Mouse (Mus musculus) adrenal gland, postnatal 36 days (tissue): ENCODE measurements at regions not wholly inside any gene's neighbourhood (a gene's known extent, or its start where the extent isn't known, plus 50 kb on each side); places are given as distances from the start of the nearest gene placed in this dataset.
"Not testable (repeated sequence)": the region's sequence is repeated elsewhere in the genome, so short reads cannot be mapped to it uniquely, and the experiment has no call there.

Experiments
- DNase-seq, 2 experiments: peaks; one replicate each; pipeline ENCODE4 v3.0.0; 2021; ENCODE audit warnings: mixed read lengths in 1 of 2

DNA sequence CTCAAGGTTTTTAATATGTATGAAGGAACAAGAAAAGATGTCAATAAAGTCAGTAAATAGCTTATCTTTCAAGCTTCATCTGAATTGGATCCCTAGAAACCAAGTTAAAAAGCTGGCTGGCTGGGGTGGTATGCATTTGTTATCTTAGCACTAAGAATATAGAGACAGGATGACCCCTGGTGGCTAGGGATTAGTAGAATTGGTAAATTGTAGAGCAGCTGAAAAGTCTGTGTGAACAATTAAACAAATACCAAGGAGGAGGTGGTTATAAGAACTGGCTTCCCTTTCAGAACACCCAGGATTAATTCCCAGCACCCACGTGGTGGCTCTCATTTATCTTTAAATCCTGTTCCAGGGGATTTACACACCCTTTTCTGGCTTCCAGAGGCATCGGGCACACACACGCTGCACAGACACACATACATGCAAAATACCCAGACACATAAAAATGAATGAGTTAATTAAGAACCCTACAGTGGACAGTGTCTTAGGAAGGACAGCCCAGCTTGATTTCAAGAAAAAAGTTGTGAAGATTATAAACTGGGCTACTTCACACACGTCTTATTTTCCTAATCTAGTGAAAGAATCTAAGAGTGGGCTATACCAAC lies 170.5 kb downstream of the Pdzph1 start:
- peak; percentile 2 to 49 for DNase-seq

DNA sequence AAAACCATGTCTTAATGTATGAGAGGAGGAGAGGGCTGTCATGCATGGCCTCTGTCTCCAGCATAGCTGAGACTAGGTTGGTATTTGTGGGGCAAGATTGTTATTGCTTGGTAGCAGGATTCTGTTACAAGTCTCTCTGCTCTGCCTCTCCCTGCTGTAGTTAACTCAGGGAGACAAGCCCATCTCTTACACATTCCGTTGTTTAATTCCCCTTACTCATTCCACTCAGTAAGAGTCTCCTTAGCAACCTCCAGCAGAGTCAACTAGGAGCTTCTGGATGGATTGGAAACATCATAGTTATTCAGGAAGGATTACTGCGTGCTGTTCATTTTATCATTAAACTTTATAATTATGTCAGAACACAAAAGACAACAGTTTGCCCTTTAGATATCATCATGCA lies 171.8 kb downstream of the Pdzph1 start:
- no peak for DNase-seq

DNA sequence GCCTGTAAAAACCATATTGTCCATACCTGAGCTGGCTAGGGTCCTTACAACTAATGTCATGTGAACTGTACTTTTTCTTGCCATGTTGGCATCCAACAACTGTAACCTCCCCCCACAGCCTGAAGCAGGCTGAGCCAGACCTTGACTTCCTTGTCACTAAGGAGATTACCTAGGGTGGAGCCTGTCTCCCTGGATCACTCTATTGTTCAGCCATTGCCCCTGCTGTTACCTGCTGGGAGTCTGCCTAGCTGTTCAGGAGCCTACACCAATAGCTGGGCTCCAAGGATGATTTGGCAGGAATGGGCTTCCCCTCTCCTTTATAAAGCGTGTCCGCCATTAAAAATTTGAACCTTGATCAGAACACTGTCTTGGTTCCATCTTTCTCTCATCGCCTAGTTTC lies 215.7 kb downstream of the Pdzph1 start:
- DNase-seq: not testable (repeated sequence)

GRCm38 (mm10) chr17:58773595-58773994 lies 217.6 kb downstream of the Pdzph1 start:
- DNase-seq: no peak

DNA sequence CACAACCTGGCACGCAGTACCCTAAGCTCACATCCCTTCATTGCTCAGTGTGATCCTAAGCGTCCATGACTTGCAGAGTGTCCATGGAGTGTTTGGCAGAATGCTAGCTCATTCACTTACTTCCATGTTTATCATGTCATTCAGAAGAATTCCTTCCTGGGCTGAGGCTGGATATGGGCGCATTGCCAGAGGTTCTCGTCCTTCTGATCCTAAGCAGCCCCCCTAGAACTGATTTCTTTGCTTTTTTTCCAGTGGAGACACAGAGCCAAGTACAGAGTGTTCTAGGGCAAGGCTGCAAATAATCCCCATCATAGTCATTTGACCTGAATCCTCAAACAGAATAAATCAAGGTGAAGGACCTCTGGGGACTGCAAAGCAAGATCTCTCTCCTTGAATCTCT lies 226.0 kb downstream of the Pdzph1 start:
- peak; percentile 55 to 88 for DNase-seq

DNA sequence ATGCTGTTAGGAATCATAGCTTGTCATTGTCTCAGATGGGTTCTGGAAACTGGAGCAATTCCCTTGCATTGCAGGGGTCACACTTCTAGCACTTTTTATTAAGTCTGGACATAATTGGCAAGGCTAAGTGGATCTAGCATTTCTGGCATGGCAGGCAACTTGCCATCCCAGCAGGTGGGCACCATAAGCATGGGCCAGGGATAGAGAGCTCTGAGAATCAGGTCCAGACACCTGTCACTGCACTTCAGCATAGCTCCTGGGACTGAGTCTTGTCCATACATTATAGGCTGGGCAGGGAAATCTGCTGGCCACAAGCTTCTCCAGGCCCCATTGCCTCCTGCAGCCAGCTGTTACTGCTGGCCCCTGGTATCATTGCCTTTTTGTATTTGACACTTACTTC lies 242.2 kb downstream of the Pdzph1 start:
- no peak for DNase-seq

DNA sequence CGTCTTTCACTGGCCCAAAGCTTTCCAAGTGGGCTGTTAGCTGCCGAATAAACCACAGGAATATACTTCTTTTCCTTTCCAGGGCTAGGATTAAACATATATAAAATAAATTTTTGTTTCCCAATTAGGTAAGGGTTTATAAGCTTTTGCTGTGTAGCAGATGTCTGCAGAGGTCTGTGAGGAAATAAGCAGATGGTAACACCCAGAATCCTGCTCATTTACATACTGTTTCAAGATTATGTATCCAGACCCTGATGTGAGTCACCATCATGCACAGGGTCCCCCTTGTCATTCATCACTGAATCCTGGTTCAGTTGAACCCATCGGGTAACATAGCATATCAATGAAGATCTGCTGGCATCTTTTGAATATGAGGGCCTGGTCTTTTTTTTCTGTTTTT lies 242.9 kb downstream of the Pdzph1 start:
- DNase-seq: no peak

- DNase-seq: no peak
These were observed 280.3 kb downstream of the Pdzph1 start for GRCm38 (mm10) chr17:58710748-58711478.

DNA sequence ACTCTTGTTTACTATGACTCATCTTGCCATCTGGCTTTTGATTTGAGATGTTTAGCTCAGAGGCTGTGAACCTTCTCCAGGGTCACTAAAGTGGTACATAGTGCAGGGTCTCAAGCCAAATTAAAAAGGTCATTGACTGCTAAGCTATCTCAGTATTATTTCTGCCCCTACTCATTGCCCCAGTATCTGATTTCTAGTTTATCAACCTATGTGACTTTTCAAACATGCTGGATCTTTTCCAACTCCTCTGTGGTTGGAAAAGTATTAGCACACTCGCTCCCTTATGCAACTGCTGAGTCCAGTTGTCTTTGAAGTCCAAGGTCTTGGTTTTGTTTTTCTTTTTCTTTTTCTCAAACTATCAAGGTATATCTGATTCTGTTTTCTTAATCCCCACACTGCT lies 301.0 kb downstream of the Pdzph1 start:
- peak; percentile 7 to 25 for DNase-seq

DNA sequence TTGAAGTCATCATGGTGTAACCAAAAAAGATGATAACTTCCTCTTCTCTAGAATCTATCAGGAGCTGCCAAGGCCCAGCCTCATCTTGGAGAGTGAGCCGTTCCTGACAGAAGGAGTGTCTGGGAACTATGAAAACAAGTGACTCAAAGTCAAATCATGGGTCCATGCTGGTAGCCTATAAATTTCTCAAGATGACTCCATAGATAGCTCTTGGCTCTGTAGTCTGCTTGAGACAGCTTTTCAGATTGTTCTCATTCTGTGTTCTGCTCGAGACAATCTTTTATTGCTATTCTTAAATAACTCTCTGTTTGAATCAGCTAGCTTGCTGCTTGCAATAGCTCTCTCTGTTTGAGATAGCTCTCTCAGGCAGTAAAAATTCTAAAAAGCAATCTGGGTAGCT lies 318.9 kb downstream of the Pdzph1 start:
- DNase-seq: no peak

- DNase-seq: peak; percentile 56 to 57
These were observed 323.1 kb downstream of the Pdzph1 start for GRCm38 (mm10) chr17:58668036-58668435.

GRCm38 (mm10) chr17:58643793-58644192 lies 347.4 kb downstream of the Pdzph1 start:
- peak in 1 of 2 experiments; percentile 25 for DNase-seq

DNA sequence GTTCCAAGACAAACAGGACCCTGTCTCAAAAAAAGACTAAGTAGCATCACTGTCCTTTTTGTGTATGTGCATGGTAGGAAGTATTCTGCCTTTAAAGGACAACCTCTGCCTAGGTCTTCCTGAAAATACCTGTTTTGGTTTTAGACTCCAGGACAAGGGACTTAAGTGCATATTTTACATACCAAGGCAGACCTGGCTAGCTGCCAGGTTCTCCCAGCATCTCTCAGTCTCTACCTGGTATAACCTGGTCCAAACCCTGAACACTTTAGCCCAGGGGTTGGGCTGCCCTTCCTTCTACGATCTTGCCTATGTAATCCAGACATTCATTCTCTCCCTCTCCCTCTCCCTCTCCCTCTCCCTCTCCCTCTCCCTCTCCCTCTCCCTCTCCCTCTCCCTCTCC lies 348.9 kb downstream of the Pdzph1 start:
- DNase-seq: no peak

DNA sequence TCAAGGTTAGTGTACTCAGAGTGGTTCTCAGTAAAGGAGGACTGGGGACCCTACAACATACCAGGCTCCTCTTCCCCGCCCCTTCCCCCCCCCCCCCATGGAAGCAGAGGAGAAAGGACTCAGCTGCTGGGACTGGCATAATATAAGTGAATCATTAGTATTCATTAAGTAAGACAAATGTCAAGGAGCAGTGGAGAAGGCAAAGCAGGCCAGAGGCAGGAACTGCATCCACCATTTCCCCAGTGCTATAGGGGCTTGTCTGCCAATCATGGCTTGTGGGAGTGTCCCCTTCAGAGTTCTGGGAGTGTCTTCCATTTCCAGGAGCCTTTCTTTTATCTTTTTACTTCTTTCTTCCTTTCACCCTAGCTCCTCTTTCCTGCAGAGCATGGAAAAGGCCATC lies 392.3 kb downstream of the Pdzph1 start:
- DNase-seq: no peak

DNA sequence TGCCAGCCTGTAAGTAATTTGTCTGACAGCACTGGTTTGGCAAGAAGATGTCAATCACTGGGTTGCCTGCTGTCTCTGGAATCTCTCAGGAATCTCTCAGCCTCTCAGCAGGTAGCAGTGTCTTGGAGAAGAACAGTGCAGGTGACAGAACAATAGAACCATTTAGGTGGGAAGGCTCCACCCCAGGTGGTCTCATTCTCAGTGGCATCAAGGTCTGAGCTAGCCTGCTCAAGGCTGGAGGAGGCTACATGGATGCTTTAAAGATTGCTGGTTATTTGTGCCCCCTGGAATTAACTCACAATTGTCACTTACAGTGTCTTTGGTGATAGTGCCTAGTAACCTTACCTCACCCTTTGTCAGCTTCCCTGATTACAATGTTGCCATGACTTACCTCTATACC lies 394.5 kb downstream of the Pdzph1 start:
- DNase-seq: no peak

GRCm38 (mm10) chr17:58587946-58588345 lies 403.2 kb downstream of the Pdzph1 start:
- DNase-seq: peak in 1 of 2 experiments; percentile 31

DNA sequence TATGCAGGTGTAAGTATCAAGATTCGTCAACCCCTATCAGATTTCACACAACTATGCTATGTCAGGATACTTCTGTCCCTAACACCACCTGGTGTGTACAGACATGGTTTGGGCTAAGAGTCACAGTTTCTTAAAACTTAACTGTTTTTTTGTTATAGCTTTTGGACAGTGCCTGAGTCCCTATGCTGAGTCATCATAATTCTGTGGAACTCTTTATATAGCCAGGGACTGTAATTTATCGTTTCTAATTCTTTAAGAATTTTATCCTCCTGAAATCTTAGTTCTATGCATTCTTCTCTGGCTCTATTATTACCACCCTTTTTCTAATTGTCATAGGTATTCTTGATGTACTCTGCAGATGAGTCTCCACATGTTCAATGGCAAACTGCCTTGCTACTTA lies 418.3 kb downstream of the Pdzph1 start:
- no peak for DNase-seq
